Mouse (Mus musculus) lung, embryonic 16.5 days (tissue): ENCODE data around the gene Rab31. TPM values are rescaled to one million over a fixed set of nuclear protein-coding genes. Genes with fewer than 3 reads are reported as not detected.

Source experiments
- ATAC-seq: fragments of 200-750 bp; cut with Nextera tagmentation; 2 replicates; pipeline ENCODE4 v1.8.0; 2017; ENCODE audit warnings: low read depth, mild to moderate bottlenecking, moderate library complexity
- H3K27ac ChIP-seq: fragments of 300-500 bp; sonication (generic); 2 replicates; pipeline ENCODE4 v1.5.1; 2014; ENCODE audit warnings: mild to moderate bottlenecking, control low read depth, low read length
- H3K27me3 ChIP-seq: fragments of 300-500 bp; sonication (generic); 2 replicates; pipeline ENCODE4 v1.6.1; 2014; ENCODE audit warnings: low read depth, low read length, mixed read lengths; ENCODE audit not compliant: control insufficient read depth, insufficient read depth
- H3K36me3 ChIP-seq: fragments of 300-500 bp; sonication (generic); 2 replicates; pipeline ENCODE4 v1.6.1; 2014; ENCODE audit warnings: low read length; ENCODE audit not compliant: control insufficient read depth, insufficient read depth
- H3K4me1 ChIP-seq: fragments of 300-500 bp; sonication (generic); replicated peaks from 2 replicates; pipeline ENCODE4 v1.6.1; 2014; ENCODE audit warnings: low read length, mixed read lengths; ENCODE audit not compliant: control insufficient read depth, insufficient read depth
- H3K4me2 ChIP-seq: fragments of 300-500 bp; sonication (generic); 2 replicates; pipeline ENCODE4 v1.6.1; 2014; ENCODE audit warnings: low read depth, low read length, control low read depth
- H3K4me3 ChIP-seq: fragments of 300-500 bp; sonication (generic); 2 replicates; pipeline ENCODE4 v1.5.1; 2014; ENCODE audit warnings: mild to moderate bottlenecking, low read length, control low read depth
- H3K9ac ChIP-seq: fragments of 300-500 bp; sonication (generic); 2 replicates; pipeline ENCODE4 v1.6.1; 2014; ENCODE audit warnings: low read length, control low read depth
- H3K9me3 ChIP-seq: fragments of 300-500 bp; sonication (generic); 2 replicates; pipeline ENCODE4 v1.6.1; 2016; ENCODE audit warnings: low read length; ENCODE audit not compliant: control insufficient read depth
- WGBS: fragments of 180-500 bp; shearing (Covaris S2); extraction: QIAGEN DNeasy Blood & Tissue Kit; methylation state at CpG from one replicate; pipeline ENCODE4 v1.1.7; 2014; 5-methylcytosine and 5-hydroxymethylcytosine counted together
- polyA plus RNA-seq: library from polyadenylated mRNA; unstranded; fragments of >200 nt; fragmentation: Nextera tagmentation; extraction: Ambion mirVana; gene quantifications from 2 replicates; pipeline ENCODE4 v1.2.1, GENCODE M21; 2015

Gene Rab31
- polyA plus RNA-seq, 1 experiment from 2014 or later, result 32.0 TPM

DNA sequence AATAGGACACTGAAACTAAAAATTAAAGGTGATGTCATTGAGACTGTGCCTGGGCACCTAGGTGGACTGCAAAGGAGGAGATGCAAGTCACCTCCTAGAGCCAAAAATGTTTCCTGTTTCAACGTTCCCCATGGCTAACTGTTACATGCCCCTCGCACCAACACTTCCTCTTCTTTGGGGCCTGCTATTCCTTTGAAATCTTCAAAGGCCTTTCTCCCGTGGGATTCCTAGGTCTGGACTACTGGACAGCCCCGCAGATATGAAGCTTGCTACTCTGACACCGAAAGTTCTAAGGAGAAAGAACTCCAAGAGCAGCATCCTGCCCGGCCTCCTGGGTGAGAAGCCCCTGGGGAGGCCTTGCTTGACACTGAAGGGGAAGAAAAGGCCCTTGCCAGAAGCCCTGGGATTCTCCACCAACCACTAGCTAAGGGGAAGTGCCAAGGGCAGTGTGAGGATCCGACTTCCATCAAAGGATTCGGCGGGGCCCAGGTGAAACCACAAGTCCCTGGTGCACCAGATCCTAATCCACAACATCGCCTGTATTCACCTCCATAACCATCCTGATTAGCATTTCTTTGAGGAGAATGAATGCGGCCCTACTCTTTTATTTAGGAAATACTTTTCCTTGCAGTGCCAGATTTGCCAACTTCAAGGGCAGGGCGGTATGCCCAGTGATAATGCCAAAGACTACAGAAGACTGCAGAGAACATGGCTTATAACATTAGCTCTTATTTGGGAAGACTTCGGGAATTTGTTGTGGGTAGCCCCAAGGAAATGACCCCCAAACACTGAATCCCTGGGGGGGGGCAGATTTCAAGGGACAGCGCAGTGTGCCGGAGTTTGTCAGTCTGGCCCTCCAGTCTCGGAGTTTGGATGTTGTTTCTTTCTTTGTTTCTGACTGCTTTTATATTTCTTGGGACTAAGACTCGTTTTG is 1.3 kb downstream of the Rab31 start:
- no peaks in the 10 kb centered on the region for H3K27me3 ChIP-seq
- H3K4me1 ChIP-seq, result peaks cover 19% of the 10 kb centered on the region
- H3K4me3 ChIP-seq, result peak overlapping the region; percentile 78
- WGBS, result 29% methylated on average over 17 of the region's 17 CpGs
- H3K36me3 ChIP-seq, result no peaks in the 10 kb centered on the region
- no peak for ATAC-seq
- H3K4me2 ChIP-seq, result peak overlapping the region; percentile 99
- peak overlapping the region; percentile 83 for H3K9ac ChIP-seq
- no peak overlapping the region for H3K27ac ChIP-seq
- H3K9me3 ChIP-seq, result no peaks in the 10 kb centered on the region

DNA sequence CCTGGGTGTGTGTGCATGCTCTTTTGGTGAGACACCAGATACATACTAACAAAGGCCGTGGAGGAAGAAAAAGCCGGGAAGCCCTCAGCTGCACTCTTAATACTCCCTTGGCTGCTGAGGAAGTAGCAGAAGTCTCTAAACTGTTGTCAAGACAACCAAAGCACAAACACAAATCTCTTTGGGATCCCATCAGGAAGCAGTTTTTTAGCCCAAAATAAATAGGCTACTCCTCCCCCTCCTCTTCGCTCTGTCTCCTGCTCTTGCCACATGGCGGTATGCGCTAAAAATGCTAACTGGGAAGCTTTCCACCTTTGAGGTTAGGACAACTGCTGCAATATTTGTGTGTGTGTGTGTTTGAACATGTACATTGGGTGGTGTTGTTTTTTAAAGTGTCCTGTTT is 4.1 kb downstream of the Rab31 start:
- ATAC-seq, result no peak; the same call in 1 of the 2 replicates
- Histone ChIP-seq H3K4me1 (peaks cover 19% of the 10 kb centered on the region), H3K4me2 (no peak overlapping the region), H3K27me3 (no peaks in the 10 kb centered on the region), H3K9ac (no peak overlapping the region), H3K27ac (no peak overlapping the region), H3K4me3 (no peak overlapping the region), H3K9me3 (no peaks in the 10 kb centered on the region), H3K36me3 (no peaks in the 10 kb centered on the region)
- 55% methylated on average over 5 of the region's 5 CpGs for WGBS

DNA sequence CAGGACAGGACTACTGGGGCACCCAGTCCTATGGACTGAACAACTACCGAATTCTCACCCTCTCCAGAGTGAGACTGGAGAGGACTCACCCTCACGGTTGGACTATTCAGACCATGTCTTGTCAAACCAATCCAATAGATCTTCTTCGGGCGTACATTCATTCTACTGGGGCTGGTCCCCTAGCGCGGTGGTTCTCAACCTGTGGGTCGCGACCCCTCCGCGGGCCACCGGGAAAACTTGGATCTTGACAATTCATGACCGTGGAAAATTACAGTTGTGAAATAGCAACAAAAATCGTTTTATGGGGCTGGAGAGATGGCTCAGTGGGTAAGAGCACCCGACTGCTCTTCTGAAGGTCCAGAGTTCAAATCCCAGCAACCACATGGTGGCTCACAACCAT is 9.3 kb downstream of the Rab31 start:
- Histone ChIP-seq H3K27ac (no peak overlapping the region), H3K4me2 (no peak overlapping the region), H3K9ac (no peak overlapping the region), H3K4me1 (no peaks in the 10 kb centered on the region; the same call in 1 of the 2 replicates), H3K36me3 (no peaks in the 10 kb centered on the region; the same call in 1 of the 2 replicates), H3K4me3 (no peak overlapping the region), H3K27me3 (no peaks in the 10 kb centered on the region), H3K9me3 (no peaks in the 10 kb centered on the region)
- 94% methylated on average over 14 of the region's 14 CpGs for WGBS
- ATAC-seq, result no peak

DNA sequence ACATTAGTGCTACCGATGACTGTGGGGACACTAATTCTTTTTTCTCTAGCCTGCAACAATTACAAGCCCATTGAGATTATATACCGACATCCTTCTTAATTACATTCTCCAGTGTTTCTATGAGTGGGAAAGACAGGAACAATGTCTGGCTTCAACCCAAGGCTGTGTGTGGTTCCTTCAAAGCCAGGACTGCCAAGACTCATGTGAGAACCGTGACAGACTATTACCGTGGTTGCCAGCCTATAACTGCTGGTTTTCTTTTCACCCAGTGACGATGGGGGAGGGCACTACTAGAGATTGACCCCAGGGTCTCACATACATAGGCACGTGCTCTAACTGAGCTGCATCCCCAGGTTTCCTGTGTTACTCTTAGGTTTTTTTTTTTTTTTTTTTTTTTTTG is 15.4 kb downstream of the Rab31 start:
- H3K4me2 ChIP-seq, result no peak overlapping the region
- peak; percentile 17; the same call in 1 of the 2 replicates for ATAC-seq
- no peak overlapping the region for H3K27ac ChIP-seq
- no peaks in the 10 kb centered on the region for H3K27me3 ChIP-seq
- H3K4me1 ChIP-seq, result no peaks in the 10 kb centered on the region
- peaks cover 2% of the 10 kb centered on the region; the same call in 1 of the 2 replicates for H3K36me3 ChIP-seq
- H3K4me3 ChIP-seq, result no peak overlapping the region
- no peak overlapping the region for H3K9ac ChIP-seq
- 66% methylated on average over 6 of the region's 6 CpGs for WGBS
- no peaks in the 10 kb centered on the region for H3K9me3 ChIP-seq

DNA sequence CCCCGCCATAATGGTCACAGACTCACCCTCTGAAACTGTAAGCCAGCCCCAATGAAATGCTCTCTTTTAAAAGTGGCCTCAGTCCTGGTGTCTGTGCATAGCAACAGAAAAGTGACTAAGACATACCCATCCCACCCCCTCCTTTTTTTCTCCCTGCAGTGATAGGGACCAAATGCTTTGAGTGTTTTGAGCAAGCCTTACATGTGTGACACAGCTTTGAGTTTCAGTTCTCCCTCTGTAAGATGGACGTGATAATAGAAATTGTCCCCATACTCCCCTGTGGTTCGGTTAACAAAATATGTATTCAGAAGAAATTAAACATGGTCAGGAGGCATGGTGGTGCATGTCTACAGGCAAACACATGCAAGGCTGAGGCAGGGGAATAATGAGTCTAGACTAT is 16.7 kb downstream of the Rab31 start:
- ATAC-seq, result no peak
- Histone ChIP-seq H3K4me3 (no peak overlapping the region), H3K9me3 (no peaks in the 10 kb centered on the region), H3K27me3 (no peaks in the 10 kb centered on the region), H3K4me2 (no peak overlapping the region), H3K27ac (no peak overlapping the region), H3K36me3 (peaks cover 2% of the 10 kb centered on the region; the same call in 1 of the 2 replicates), H3K4me1 (no peaks in the 10 kb centered on the region), H3K9ac (no peak overlapping the region)
- WGBS, result 90% methylated on average over 3 of the region's 3 CpGs

DNA sequence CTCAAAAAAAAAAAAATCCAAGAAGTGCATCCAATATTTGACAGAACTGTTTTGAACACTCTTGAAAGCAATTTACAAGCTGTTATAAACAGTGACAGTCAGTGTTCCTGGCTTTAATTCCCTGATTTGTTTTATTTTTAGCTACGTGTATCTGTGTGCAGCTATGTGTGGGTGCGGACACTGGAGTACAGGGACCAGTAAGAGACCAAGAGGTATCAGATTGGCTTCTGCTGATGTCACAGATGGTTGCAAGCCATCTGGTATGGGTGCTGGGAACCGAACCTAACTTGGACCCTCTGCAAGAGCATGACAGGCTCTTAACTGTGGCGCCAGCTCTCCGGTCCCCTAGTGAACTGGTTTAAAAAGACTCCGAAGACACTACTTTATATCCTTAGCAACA is 19.4 kb downstream of the Rab31 start:
- ATAC-seq, result no peak
- Histone ChIP-seq H3K36me3 (peaks cover 2% of the 10 kb centered on the region; the same call in 1 of the 2 replicates), H3K9me3 (0 out of 2 replicates have a peak, but pooled peaks cover 2% of the 10 kb centered on the region), H3K9ac (no peak overlapping the region), H3K4me1 (no peaks in the 10 kb centered on the region), H3K27ac (no peak overlapping the region), H3K4me3 (no peak overlapping the region), H3K4me2 (no peak overlapping the region), H3K27me3 (no peaks in the 10 kb centered on the region)
- 87% methylated on average over 6 of the region's 6 CpGs for WGBS

DNA sequence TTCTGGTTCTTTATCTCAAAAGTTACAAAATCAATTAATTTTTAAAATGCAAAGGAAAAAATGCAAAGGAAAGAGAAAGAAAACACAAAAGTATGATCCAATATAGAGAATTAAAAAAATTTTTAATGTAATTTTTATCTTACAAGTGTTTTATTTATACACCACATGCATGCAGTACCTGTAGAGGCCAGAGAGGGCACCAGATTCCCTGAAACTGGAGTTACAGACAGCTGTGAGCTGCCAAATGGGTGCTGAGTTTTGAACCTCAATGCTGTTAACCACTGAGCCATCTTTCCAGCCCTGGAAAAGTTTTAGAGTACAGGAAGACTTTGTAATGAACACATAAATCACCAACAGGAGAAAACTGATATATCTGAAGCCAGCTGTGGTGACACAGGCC is 22.3 kb downstream of the Rab31 start:
- no peaks in the 10 kb centered on the region for H3K4me1 ChIP-seq
- H3K27me3 ChIP-seq, result no peaks in the 10 kb centered on the region
- peaks cover 2% of the 10 kb centered on the region; the same call in 1 of the 2 replicates for H3K36me3 ChIP-seq
- no peak overlapping the region for H3K9ac ChIP-seq
- H3K4me2 ChIP-seq, result no peak overlapping the region
- H3K9me3 ChIP-seq, result 0 out of 2 replicates have a peak, but pooled peaks cover 2% of the 10 kb centered on the region
- no peak overlapping the region for H3K4me3 ChIP-seq
- no peak for ATAC-seq
- no peak overlapping the region for H3K27ac ChIP-seq

DNA sequence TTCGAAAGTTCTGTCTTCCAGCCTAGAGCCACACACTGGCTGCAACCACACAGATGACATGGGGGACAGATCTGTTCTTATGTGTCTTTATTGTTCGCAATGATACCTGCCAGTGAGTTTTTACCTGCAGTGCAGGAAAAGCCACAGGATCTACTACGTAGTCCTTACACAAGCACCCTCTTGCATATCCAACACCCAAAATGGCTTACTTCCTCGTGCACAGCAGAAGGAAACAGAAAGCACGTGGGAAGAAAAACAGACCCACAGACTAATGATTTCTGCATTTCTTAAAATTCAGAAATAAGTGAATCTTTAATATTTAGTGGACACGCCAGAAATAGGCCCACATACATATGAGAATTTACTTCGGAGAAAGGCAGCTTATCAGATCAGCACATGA is 22.7 kb downstream of the Rab31 start:
- H3K4me2 ChIP-seq, result no peak overlapping the region
- no peaks in the 10 kb centered on the region for H3K4me1 ChIP-seq
- H3K4me3 ChIP-seq, result no peak overlapping the region
- no peak for ATAC-seq
- no peak overlapping the region for H3K9ac ChIP-seq
- WGBS, result 86% methylated on average over 7 of the region's 7 CpGs
- H3K9me3 ChIP-seq, result 0 out of 2 replicates have a peak, but pooled peaks cover 2% of the 10 kb centered on the region
- peaks cover 2% of the 10 kb centered on the region; the same call in 1 of the 2 replicates for H3K36me3 ChIP-seq
- no peak overlapping the region for H3K27ac ChIP-seq
- H3K27me3 ChIP-seq, result no peaks in the 10 kb centered on the region

DNA sequence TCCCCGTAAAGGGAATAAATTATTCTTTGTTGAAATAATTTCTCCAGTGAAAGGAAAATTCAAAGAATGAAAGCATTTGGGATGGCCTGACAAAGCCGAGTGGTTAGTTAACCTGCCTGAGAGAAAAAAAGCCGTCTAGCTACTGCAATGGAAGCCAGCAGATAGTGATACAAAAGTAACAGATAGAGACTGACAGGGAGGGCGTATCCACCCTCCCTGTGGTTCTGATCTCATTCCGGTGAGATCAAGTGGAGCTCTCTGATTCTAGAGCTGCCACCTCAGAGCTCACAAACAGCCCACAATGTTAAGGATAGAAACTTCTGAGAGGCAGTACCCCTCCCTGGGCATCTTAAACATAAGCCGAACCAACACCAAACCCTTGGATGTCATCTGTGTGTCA is 23.6 kb downstream of the Rab31 start:
- 76% methylated on average over 6 of the region's 6 CpGs for WGBS
- no peak overlapping the region for H3K4me2 ChIP-seq
- 0 out of 2 replicates have a peak, but pooled peaks cover 2% of the 10 kb centered on the region for H3K9me3 ChIP-seq
- no peak for ATAC-seq
- no peak overlapping the region for H3K9ac ChIP-seq
- H3K27me3 ChIP-seq, result no peaks in the 10 kb centered on the region
- H3K4me1 ChIP-seq, result no peaks in the 10 kb centered on the region
- 0 out of 2 replicates have a peak, but pooled peaks cover under 1% of the 10 kb centered on the region for H3K36me3 ChIP-seq
- H3K4me3 ChIP-seq, result no peak overlapping the region
- no peak overlapping the region for H3K27ac ChIP-seq
